Mouse (Mus musculus) heart, adult 8-10 months (tissue): ENCODE data around the gene Arl8b. TPM values are rescaled to one million over a fixed set of nuclear protein-coding genes. Genes with fewer than 3 reads are reported as not detected.

ENCODE experiments used
- DNase-seq: peaks from one replicate; pipeline ENCODE4 v3.0.0; 2022; ENCODE audit warnings: low spot score
- total RNA-seq, 4 experiments: library from RNA; stranded (reverse); gene quantifications; 2 replicates each; pipeline ENCODE4 v1.2.4; 2022

Arl8b gene
- total RNA-seq, 4 experiments from 2014 or later, result 91.8 to 102 (median 97.3) TPM

- DNase-seq, result no peak
These were observed 1.2 kb downstream of the Arl8b start for GRCm38 (mm10) chr6:108784056-108784455.

GRCm38 (mm10) chr6:108784796-108785195 lies 1.9 kb downstream of the Arl8b start:
- DNase-seq, result no peak

- DNase-seq, result no peak
These were observed 2.7 kb downstream of the Arl8b start for GRCm38 (mm10) chr6:108785551-108785950.

DNA sequence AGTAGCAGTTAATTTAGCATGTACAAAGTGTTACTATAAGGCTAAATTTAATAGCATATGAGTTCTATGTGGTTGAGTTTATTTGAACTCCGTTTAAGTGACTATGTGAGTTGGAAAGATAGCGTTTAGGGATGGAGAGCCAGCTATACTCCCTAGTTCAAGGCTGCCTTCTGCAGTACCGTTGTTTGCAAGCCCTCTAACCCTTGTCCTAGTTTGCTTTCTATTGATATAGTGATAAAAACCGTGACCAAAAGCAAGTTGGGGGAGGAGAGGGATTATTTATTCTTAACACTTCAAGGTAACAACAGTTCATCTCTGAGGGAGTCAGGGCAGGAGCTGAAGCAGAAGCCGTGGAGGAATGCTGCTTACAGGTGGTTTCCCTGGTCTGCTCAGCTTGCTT lies 8.6 kb downstream of the Arl8b start:
- DNase-seq, result no peak

DNA sequence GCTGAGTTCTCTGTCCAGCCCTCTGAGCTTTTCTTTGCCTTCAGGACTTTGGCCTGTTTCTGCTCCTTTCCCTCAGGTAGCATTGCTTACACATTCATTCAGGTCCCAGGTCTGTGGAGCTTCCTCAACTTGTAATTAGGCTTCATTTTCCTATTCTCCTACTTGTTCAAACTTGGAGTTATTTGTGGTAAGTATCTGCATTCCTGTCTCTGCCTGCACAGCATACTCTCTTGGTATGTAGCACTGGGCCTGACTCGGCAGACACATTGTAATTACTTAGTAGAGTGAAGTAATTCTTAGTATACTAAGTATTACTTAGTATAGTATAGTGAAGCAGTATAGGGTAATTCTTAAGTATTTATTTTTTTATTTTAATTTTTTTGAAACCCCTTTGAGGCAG lies 13.0 kb downstream of the Arl8b start:
- DNase-seq, result no peak

- peak; percentile 7 for DNase-seq
These were observed 13.8 kb downstream of the Arl8b start for GRCm38 (mm10) chr6:108796706-108797105.

DNA sequence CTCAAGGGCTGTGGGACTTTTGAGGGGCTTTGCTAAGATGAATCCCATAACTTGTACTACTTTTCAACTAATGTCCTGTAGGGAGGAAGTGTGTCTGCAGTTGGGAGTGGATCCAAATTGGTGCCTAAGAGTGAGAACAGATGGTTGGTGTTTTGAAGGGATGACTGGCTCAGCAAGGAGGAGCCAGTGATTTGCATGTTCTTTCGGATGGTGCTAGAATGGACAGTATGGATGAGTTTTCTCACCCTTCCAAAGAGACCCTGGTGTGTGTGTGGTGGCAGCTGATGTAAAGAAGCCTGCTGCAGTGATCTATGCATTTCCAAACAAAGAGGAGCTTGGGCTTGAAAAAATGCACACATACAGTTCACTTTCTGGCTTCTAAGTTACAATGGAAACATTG lies 22.3 kb downstream of the Arl8b start:
- DNase-seq, result no peak

DNA sequence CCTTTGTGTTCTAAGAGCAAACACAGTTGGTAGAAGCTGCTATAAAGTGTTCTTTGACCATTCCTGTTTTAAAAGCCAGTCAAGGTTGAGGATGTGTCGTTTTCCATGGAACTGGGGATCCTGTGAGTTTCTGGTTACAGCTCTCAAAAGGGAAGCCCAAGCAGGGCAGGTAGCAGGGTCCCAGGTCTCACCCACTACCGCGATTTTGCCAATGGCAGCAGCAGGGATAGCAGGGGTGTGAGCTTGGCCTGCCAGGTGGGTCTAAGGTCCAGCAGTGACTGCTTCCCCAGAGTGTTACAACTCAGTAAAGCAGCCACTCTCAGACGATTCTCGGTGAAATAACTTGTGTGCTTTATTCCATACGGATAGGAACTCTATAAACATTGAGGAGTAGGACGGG lies 23.0 kb downstream of the Arl8b start:
- no peak for DNase-seq

- no peak for DNase-seq
These were observed 24.5 kb downstream of the Arl8b start for GRCm38 (mm10) chr6:108807446-108807845.

GRCm38 (mm10) chr6:108808786-108809185 lies 25.9 kb downstream of the Arl8b start:
- DNase-seq, result no peak

GRCm38 (mm10) chr6:108810237-108810636 lies 27.3 kb downstream of the Arl8b start:
- no peak for DNase-seq

DNA sequence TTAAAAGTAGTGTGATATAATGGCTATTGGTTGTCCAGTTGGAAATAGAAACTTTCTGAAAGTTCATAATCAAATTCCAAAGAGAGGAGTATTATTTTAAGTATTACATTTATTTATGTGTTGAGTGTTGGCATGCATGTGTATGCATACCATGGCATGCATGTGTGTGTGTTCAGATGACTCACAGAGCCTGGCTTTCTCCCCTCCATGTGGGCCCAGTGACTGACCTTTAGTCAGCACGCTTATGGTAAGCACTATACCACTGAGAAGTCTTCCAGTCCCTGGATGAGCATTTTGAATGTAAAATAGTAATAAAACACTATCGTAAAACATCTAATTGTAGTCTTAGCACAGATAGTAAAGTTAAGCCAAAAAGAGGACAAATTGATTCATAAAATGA lies 29.2 kb downstream of the Arl8b start:
- no peak for DNase-seq

DNA sequence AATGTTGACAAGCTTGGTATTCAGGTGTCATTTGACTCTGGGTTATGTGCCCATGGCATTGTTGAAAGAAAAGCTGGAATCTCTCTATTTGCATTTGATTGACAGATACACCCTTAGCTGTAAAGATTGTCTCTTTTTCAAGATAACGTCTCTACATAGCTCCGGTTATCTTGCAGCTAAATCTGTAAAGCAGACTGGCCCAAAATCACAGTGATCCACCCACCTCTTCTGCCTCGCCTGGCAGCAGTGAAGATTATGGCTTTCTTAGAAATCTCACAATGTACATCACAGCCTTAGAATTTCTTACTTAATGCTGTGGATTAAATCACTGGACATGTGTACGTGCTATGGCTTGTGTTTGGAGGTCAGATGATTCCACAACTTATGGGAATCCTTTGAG lies 34.6 kb downstream of the Arl8b start:
- no peak for DNase-seq

DNA sequence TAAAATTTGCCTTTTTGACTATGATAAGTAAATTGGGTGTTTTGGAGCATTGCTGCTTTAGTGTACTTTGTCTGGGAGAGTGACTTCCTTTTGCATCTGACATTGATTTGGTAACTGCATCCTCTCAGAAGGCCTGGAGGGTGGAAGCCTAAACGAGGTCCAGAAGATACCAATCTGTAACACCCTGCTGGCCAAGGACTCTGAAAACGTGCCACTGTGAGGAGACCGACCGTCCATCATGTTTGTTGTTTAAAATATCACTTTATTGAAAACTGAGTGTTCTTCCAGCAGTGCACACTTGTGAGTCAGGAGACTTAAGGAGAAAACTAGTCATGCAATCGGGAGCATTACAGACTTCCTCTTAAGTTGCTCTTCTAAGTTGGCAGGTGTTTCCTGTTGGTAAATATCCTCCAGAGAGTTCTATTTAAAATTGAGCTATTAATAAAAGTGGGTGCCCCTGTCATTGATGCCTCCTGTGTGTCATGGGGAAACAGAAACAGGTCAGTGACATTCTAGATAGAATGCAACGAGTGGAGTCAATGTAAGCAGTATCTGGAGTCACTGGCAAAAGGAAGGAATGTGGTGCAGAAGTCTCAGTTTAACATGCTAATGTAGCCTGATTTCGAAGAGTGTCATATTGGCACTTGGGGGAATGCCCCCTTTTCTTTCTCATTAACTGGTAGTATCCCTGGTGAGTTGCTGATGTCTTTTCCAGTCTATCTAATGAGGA lies 42.1 kb downstream of the Arl8b start:
- peak; percentile 12 for DNase-seq

DNA sequence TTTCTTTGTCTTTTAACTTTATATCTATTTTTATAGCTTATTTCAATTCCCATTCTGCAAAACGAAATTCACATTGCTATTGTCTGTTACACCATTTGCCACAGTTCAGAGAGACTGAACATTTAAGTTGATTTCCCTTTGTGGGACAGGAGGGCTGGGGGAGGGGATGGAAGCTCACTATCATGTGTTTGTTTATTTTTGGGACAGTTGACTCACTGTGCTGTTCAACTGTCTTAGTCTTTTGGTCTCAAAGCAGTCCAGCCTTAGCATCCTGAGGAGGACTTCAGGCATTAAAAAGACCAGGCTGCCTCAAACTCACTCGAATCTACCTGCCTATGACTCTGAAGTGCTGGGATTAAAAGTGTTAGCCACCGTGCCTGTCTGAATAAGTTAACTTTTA lies 43.2 kb downstream of the Arl8b start:
- no peak for DNase-seq

- DNase-seq, result no peak
These were observed 44.5 kb downstream of the Arl8b start for GRCm38 (mm10) chr6:108827336-108827920.

GRCm38 (mm10) chr6:108828234-108828868 lies 45.5 kb downstream of the Arl8b start, which contains the start of gene Edem1:
Gene Edem1, plus strand, starts transcription at chr6:108828641.
- DNase-seq, result peak; percentile 99

- peak; percentile 13 for DNase-seq
These were observed 46.0 kb downstream of the Arl8b start for GRCm38 (mm10) chr6:108828872-108829271.

DNA sequence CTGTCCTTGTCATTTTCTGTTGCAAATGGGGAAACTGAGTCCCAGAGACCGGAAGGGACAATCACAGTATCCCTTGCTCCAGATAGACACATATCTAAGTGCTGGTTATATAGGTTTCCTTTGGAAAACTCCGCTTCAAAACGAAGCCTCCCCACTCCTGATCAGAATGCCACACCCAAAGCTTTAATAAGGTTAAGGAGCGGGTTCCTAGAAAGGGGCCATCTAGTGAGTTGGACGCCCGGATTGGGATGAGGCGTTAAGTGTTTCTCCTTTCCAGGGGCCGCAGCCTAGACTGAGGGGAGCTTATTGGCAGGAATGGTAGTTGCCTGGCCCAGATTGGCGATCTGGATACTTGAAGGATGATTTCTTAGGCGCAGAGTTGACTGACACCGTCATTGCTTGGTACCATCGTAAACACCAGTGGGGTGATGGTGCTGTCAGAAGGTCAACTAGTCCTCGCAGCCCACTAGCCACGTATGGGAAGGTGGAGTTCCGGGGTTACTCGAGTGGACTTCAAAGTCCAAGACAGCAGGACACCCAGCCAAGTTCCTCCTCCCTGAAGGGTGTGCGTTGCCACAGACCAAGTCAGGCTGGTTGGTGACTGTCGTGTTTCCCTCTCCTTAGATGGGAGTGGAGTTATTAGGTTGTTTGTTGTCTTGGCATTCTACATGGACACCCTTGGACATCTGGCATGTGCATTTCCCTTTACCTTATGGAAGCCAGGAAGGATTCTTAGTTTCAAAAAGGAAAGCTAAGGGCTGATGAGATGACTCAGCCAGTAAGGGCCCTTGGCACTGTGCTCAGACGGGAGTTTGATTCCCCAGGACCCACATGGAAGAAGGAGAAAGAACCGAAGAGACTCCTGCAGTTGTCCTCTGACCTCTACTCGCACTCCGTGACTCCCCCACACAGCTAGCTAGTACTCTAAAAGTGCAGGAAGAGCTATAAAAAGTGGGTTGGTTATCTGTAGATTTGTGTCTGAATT lies 46.8 kb downstream of the Arl8b start:
- peak; percentile 46 for DNase-seq

- no peak for DNase-seq
These were observed 49.3 kb downstream of the Arl8b start for GRCm38 (mm10) chr6:108832170-108832569.

DNA sequence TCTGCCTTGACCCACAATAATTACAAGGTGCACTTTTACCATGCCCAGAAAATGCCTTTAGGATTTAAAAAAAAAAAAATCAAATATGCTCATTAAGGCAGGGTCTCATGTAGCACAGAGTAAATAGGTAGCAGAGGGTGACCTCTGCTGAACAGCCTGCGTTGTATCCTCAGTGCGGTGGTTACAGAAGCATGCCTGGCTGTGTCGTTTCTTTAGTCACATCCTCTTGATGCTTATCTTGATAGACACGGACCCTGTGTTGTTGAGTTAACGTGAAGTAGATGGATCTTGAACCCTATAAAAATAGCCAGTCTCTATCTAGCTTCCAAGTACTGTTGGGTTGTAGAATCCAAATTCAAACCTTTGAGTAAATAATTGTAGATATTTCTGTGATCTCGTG lies 50.1 kb downstream of the Arl8b start:
- no peak for DNase-seq
